Mouse (Mus musculus): ENCODE data around the gene Map3k3.
A peak's percentile ranks its signal among the peaks of the same experiment; 100 is the strongest.
"Not testable (repeated sequence)": the region's sequence is repeated elsewhere in the genome, so short reads cannot be mapped to it uniquely, and the experiment has no call there.

Map3k3 gene

DNA sequence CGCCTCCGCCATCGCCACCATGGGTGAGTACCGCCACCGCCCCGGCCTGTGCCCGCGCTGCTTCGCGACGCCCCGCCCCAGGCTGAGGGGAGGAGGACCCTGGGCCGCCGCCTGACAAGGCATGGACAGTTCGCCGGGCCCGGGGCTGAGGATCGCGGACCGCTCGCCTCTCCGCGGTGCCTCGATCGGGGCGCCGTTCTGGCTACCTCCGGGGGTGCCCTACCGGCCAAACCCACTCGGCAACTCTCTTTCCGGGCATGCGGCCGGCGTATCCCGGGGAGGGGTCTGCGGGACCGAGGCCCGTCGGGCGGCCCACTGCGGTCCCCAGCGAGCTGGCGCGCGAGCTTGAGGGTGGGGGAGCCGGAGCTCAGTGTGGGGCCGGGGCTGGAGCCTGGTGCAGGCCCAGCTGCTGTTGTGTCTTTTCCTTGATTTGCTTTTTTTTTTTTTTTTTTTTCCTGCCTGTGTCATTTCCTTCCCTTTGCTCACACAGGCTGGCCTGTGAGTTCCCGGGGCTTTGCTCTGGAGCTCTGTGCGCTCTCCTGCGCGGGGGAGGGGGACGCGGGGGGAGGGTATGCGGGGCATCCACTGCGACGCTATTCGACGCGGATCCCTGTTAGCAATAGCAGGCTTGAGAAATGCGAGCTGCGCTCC lies 623 bp downstream of the Map3k3 start:
- peak; percentile 89 for DNase-seq

DNA sequence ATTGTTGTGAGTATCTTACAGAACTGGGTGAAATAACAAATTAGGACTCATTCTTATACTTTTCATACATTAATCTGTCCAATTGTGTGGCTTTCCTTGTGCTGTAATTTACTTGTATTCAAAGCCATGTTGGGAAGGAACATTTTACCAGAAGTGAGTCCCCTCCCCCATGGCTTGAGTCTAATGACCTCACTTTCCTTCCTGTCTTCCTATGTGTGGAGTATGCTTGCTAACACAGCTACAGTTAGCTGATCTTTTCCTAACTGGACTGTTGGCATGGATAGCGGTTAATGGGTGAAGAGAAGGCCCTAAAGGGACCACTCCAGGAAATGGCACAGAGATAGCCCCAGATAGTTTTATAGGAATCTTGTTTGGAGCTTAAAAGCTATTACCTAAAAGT lies 13.8 kb downstream of the Map3k3 start:
- DNase-seq: peak; percentile 42

DNA sequence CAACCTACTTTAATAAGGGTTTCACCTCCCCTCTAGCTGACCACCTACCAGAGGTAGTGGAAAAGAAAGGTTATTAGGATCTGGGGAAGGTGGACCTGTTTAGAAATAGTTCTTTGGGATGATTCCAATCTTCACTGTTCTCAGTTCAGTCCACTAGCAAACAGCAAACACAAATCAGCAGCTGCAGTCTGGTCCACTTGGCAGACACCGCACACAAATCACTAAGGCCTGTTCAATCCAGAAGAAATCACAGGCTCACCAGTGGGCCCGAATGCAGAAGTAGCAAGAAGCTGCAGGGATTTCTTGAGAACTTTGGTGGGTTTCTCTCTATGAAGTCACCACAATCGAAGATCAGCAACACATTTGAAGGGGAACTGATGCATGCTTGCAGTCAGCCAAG lies 18.5 kb downstream of the Map3k3 start:
- no peak for DNase-seq

DNA sequence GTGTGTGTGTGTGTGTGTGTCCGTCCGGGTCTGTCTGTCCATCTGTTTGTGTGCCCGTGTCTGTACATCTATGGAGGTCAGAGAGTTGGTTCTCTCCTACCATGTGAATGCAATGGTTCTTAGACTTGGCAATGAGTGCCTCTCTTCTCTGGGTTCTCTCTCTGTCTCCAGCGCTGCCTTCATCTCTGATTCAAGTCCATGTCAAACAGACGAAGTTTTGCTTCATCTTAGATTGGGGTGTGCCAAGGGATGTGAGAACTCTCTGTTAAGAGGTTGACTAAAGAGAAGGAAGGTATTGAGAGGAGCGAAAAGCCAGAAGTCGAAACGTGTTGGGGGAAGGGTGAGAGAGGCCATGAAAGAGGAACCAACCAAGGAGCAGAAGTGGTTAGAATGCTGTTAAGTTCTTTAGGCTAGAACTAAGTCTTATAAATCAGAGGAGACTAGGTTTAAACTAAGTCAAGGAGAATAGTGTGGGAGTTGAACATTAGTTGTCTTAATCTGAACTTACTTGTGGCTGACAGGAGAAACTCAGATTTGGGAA lies 21.7 kb downstream of the Map3k3 start:
- DNase-seq: peak; percentile 17

DNA sequence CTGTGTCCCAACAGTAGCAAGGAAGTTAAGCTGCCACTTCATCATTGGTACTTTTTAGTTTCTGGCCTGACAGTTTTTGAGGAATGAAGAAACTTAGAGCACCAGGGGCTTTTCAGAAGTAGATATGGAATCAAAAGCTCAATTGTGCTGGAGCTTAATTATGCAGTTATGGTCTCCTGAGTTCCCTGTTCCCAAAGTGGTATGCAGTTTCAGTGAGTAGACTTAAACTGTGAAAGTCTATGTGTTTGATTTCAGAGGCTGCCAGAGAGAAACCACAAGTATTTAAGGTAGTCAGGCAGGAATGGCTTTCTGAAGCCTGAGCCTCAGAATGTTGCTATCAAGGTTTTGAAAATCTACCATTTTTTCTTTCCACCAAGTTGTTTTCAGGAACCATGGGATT lies 27.3 kb downstream of the Map3k3 start:
- DNase-seq: no peak

DNA sequence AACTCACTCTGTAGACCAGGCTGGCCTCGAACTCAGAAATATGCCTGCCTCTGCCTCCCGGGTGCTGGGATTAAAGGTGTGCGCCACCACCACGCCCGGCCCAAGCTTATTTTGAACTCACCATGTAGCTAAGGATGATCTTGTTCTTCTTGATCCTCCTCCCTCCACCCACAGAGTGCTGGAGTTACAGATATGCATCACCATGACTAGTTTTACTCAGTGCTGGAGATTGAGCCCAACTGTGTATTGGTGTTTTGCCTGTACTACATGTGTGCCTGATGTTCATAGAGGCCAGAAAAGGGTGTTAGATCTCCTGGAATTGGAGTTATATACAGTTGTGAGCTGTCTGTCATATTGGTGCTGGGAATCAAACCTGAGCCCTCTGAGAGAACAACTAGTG lies 37.8 kb downstream of the Map3k3 start:
- DNase-seq: no peak

DNA sequence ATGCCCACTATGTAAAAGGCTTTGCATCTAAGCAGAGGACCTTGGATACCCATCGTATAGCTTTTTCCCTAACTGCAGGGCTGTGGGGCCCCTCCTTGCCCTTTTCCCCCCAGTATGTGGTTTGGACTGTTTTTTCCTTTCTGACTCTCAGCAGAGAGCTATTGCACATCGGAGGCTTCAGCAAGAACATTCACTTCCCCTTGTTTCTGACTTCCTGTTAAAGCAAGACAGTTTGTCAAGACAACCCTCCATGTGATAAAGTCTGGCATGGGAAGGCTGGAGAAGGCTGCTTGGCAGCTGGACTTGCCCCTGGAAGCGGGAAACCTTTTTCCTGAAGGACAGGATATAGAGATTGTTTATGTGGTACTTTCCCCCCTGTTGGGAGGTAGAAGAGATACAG lies 38.3 kb downstream of the Map3k3 start:
- DNase-seq: peak; percentile 57

DNA sequence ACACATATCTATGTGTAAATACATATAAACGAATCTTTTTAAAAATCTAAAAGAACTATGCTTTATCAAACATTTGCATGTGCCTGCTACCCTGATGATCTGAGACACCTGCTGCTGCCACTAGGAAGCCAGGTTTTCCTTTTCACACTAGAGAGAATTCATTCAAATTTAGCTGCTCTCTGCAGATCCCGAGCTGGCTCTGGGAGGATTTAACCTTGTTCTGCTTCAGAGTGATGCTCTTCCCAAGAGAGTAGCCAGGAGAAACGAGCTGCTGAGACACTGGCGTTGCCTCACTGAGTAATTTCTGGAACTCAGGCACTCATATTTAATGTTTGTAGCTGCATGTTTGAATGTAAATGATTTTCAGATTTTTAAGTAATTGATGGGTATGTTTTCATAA lies 40.4 kb downstream of the Map3k3 start:
- no peak for DNase-seq

DNA sequence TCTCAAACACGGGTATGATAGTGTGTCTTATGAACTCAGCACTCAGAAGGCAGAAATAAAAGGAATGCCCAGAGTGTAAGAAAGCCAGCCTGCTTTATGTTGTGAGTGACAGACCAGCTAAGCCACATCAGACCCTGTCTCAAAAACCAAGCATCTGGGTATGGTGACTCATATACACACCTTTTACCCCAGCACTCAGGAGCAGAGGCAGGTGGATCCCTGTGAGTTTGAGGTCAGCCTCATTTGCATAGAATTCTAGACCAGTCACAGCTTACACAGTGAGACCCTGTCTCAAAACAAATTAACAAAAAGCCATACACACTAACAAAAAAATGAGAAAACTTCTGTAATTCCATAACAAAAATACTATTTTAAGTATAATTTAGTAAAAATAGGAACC lies 41.4 kb downstream of the Map3k3 start:
- no peak for DNase-seq

DNA sequence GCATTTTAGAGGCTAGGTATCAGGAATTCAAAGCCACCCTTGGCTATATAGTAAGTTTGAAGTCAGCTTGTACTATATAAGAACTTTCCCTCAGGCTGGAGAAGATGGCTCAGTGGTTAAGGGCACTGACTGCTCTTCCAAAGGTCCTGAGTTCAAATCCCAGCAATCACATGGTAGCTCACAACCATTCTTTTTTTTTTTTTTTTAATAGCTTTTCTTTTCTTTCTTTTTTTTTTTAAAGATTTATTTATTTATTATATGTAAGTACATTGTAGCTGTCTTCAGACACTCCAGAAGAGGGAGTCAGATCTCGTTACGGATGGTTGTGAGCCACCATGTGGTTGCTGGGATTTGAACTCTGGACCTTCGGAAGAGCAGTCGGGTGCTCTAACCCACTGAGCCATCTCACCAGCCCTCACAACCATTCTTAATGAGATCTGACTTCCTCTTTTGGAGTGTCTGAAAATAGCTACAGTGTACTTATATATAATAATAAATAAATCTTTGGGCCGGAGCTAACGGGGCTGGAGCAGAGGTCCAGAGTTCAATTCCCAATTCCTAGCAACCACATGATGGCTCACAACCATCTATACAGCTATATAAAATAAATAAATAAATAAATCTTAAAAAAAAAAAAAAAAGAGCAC lies 42.4 kb downstream of the Map3k3 start:
- DNase-seq: not testable (repeated sequence)

DNA sequence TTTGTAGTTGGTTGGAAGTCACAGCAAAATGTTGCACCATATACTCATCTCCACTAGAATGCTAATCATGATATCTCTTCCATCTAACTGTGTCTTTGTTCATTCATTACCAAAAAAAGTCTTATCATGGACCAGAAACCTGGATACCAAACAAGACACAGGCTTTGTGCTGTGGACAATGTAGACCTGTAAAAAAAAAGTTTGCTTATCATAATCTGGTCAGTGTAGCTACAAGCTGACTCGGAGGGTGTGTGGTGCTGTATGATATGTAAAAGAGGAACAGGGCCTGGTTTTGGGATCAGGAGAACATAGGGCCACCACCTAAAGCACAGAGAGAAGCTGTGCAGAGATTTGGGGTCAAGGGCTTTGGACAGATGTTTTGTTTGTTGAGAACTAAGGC lies 45.1 kb downstream of the Map3k3 start:
- no peak for DNase-seq

DNA sequence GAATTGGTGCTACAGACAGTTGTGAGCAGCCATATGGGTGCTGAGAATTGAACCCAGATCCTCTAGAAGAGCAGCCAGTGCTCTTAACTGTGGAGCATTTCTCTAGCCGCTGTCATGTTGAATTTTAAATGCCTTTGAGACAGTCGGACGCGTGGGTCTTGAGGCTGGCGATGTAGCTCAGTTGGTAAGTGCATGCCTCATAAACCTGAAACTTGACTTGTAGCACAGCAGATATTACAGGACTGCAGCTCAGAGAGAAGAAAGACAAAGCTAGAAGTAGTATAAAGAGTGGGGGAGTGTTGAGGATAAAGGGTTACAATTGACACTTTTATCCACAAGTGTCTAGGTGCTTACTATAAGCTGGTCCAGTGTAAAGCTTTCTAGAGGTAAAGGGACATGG lies 48.1 kb downstream of the Map3k3 start:
- no peak for DNase-seq

DNA sequence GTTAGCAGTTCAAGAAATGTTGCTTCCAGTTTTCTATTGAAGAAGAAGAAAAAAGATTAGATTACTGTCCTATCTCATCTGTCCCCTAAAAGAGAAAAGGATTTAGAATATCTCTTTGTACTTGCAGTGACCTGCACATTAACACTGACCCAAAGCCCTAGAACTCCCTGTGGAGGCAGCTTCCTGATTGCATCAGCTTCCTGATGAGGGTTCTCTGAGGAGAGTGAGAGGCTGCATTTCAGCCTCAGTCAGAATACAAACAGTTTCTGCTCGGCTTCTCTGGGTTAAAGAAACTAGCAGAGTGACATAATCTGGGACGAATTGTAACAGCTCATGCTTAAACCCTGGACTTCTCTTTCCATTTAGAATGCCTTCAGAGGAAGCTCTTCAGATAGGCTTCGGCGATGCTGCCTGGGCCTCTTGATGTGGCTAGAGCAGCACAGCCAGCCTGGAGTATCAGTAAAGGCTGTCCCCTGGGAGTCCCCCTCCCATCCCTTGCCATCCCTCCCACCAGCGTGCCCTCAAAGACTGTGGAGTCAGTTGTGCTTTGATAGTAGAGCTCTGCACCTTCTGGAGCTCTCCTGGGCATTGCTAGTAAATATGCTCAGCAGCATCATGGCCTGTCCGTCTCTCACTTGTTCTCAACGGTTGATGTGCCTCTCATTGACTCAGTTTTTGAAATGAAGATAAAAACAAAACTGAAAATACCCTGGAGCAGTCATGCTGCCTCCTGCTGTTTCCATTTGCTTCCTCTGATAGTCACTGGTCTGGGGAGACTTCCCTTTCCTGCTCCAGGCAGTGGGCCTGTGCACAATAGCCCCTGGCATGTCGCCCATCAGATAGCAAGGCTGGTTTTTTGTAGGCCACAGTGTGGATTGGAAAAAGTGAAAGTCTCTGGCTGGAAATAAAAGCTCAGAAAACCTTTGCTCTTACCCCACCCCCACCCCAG lies 50.4 kb downstream of the Map3k3 start:
- peak; percentile 94 for DNase-seq

DNA sequence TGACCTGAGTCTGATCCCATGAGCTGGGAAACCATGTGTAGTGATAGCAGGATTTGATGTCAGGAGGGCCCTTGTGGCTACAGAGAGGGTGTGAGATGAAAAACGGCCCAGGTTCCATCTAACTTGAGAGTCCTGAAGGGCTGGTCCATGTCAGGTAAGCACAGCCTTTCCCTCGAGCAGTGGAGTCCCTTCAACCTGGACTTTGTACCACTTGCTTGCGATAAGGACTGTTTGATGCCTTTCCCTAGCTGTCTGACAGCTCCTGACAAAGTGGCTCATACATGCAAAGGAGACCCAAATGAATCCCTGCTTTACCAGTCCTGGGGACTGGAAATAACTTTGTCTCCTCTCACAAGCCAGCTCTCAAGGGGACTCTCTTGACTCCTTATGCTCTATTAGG lies 66.8 kb downstream of the Map3k3 start:
- no peak for DNase-seq

DNA sequence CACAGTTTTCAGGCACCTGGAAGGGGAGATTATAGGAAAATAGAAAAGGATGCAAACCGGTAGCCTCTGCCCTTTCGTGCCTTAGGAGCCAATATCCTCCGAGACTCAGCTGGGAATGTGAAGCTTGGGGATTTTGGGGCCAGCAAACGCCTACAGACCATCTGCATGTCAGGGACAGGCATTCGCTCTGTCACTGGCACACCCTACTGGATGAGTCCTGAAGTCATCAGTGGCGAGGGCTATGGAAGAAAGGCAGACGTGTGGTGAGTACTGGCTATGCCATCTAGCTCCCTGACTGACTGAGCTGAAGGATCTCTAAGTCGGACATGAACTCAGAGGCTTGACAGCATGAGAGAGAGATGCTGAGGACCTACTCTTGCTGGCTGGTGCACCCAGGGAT lies 67.7 kb downstream of the Map3k3 start:
- DNase-seq: no peak

DNA sequence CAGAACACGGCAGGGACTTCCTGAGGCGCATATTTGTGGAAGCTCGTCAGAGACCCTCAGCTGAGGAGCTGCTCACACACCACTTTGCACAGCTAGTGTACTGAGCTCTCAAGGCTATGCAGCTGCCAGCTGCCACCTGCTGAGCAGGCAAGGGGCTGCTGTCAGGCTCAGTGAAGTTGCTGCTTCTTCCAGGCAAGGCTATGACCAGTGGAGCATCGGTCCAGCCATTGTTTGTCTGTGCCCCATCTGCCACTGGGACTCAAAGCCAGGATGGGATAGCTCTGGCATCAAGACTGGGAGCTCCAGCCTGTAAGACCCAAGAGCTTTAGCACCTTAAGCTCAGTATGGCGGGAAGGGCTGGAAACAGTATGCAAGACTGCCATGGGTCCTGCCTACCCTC lies 69.7 kb downstream of the Map3k3 start:
- no peak for DNase-seq

DNA sequence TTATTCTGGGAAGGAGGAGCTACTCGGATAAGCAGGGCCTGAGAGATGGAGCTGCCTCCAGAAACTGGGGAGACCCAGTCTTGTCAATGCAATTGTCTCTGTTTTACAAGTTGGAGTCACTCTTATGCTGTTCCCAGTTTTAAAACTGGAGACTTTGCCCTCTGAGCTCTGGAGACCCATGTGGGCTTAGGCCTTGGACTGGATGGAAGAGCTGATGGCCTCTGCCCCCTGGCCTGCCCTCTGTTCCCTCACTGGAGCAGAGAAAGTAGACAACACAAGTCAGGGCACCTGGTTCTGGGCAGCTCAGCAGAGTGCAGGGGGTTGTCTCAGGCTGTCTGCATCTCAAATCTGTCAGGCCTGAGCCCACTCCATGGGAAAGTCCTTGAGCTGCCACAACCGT lies 70.4 kb downstream of the Map3k3 start:
- DNase-seq: no peak

DNA sequence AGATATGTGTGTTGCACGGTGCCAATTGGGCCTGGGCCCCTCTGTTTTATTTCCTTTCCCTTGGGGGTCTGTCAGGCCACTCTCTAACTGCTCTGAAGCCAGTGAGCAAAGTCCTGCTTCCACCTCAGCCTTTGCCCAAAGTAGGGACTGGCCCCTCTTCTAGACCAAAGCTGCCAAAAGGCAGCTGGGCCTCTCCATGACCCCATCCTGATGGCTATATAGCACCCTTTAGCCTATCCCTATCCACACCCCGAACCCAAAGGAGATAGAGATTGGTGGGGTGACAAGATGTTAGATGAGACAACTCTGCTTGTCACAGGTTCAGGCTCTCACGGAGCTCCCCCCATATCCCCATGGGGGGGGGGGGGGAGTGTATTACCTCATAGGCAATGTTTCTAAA lies 71.3 kb downstream of the Map3k3 start:
- DNase-seq: no peak

DNA sequence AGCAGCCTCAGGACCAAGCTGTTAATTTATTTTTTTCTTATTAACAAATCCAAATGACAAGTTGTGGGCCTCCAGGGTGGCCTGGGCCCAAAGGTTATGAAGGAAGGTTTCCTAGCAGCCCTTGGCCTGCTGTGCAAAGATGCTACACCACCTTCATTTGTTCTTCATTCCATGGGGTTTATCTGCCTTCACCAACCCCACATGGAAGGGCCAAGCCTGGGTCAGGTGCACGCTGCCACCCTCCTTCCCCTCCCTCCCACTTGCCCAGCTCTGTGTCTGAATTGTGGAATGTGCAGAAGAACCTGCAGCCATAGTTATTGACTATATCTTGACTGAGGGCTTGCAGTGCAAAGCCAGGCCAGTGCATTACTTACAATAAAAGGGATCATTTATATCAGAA lies 71.8 kb downstream of the Map3k3 start:
- no peak for DNase-seq

DNA sequence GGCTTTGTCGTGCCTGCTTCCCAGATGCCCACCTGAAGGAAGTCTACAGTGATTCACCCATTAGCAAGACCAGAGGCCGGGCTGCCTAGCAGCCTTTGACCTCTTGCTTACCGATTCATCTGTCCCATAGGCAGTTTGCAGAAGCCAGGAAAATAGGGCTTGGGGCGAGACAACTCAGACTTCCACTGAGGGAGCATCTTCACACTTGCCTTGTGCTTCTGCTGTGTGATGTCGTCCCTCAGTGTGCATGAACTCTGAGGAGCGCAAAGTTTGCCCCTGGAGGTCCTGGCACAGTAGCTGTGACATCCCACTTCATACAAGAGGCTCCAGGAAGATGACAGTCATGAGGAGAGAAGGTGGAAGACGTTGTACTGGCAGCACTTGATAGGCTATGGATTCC lies 72.7 kb downstream of the Map3k3 start:
- DNase-seq: no peak

DNA sequence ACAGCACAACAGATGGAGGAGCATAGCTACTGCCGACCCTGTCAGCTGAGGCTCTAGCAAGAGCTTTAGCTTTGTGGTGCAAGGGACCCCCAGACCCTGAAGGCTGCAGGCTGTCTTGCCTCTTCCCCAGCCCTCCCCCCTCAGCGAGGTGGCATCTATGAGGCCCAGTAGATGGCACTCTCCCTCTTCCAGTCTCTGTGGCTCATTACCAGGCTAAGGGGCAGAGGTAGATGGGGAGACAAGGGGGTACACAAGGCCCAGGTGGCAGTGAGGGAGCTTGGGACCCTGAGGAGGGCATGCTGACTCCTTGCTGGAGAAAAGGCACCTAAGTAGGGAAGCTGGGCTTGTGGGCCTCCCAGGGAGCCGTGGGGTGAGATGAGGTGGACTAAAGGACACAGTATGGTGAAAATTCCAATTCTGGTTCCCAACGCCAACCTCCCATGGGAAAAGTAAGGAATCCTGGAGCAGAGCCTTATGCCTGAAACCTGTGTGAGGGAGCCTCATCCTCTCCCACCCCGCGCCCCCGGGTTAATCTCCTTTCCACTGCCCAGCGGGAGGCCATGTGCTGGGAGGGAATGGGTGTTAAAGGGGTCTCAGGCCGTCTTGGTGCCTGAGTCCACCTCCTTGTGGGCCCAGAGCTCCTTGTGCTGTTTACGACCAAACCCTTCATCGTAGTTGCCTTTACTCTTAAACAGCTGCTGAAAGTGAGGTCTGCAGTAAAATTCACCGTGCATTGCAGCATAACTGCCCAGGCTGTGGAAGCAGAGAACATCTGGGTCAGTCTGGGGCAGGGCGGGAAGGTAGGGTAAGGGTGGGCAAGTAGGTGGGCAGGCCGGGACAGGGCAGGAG lies 73.9 kb downstream of the Map3k3 start:
- peak; percentile 57 for DNase-seq

DNA sequence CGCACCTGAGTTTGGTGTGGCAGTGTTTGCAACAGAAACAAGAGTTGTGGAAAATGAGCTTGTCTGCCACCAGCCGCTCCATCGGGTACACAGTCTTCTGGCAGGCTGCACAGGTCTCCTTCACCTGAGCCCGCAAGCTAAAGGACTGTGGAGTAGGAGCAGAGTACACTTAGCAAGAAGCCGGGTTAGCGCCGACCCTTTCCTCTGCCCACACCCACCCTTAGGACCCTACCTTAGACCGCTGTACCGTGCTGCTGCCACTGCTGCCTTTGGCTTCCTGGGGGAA lies 74.5 kb downstream of the Map3k3 start:
- DNase-seq: no peak

Data from lung, postnatal 10 days (tissue).